Mouse (Mus musculus) hindbrain, embryonic 12.5 days (tissue): ENCODE measurements at regions not wholly inside any gene's neighbourhood (a gene's known extent, or its start where the extent isn't known, plus 50 kb on each side); places are given as distances from the start of the nearest gene placed in this dataset.

ENCODE experiments used
- ATAC-seq: fragments of 200-750 bp; cut with Nextera tagmentation; 2 replicates; pipeline ENCODE4 v1.8.0; 2017; ENCODE audit warnings: moderate TSS enrichment; ENCODE audit not compliant: low FRiP score
- H3K27ac ChIP-seq: fragments of 300-500 bp; sonication (generic); 2 replicates; pipeline ENCODE4 v1.5.1; 2016; ENCODE audit warnings: mild to moderate bottlenecking
- H3K27me3 ChIP-seq: fragments of 300-500 bp; sonication (generic); 2 replicates; pipeline ENCODE4 v1.6.1; 2016; ENCODE audit warnings: mild to moderate bottlenecking
- H3K36me3 ChIP-seq: fragments of 300-500 bp; sonication (generic); 2 replicates; pipeline ENCODE4 v1.6.1; 2016; ENCODE audit warnings: mild to moderate bottlenecking
- H3K4me1 ChIP-seq: fragments of 300-500 bp; sonication (generic); 2 replicates; pipeline ENCODE4 v1.6.1; 2016
- H3K4me2 ChIP-seq: fragments of 300-500 bp; sonication (generic); replicated peaks from 2 replicates; pipeline ENCODE4 v1.6.1; 2016; ENCODE audit warnings: mild to moderate bottlenecking
- H3K4me3 ChIP-seq: fragments of 300-500 bp; sonication (generic); 2 replicates; pipeline ENCODE4 v1.5.1; 2016; ENCODE audit warnings: mild to moderate bottlenecking
- H3K9ac ChIP-seq: fragments of 300-500 bp; sonication (generic); 2 replicates; pipeline ENCODE4 v1.6.1; 2016; ENCODE audit warnings: mild to moderate bottlenecking, moderate library complexity
- H3K9me3 ChIP-seq: fragments of 300-500 bp; sonication (generic); replicated peaks from 2 replicates; pipeline ENCODE4 v1.6.1; 2016; ENCODE audit warnings: mild to moderate bottlenecking
- WGBS: fragments of 180-500 bp; shearing (Covaris S2); methylation state at CpG from one replicate; pipeline ENCODE4 v1.1.7; 2016; 5-methylcytosine and 5-hydroxymethylcytosine counted together

DNA sequence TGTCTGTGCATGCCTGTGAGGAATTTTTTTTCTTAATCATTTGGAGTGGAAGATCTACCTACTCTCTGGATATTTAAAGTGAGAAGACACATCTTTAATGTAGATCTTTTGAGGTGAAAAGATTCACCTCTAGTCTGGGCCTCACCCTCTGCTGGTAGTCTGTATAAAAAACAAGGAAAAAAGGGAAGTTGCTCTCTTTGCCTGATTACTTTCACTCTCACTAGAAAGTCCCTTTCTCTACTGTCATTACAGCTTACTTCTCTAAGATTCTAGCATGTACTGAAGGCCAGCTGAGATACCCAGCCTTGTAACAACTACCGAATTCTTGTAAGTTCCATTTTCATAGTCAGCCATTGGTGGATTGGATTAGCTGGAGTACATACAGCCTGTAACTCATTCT is 3791.9 kb downstream of the 9330182O14Rik start:
- Histone ChIP-seq H3K4me1 (no peaks in the 10 kb centered on the region), H3K4me3 (no peak overlapping the region), H3K9me3 (no peaks in the 10 kb centered on the region), H3K9ac (no peak overlapping the region), H3K27me3 (no peaks in the 10 kb centered on the region), H3K4me2 (no peak overlapping the region), H3K36me3 (no peaks in the 10 kb centered on the region), H3K27ac (no peak overlapping the region)
- no peak for ATAC-seq
- 96% methylated on average over 1 of the region's 1 CpGs for WGBS

DNA sequence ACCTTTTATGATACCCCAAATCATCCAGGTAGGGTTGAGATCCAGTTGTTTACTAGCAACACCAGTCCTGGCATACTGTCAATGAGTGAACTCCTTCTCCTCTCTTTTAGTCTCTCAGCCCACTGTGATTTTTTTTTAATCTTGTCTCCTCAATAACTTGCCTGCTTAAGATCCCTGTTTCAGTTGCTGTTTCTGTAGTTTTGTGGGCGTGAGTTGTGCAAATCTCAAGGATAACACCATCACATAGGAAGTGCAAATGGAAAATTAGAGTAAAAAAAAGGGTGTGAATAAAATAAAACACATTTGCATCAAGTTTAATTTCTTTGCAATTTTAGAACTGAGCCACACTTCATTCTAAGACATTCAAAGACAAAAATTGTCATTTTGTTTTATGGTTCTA is 3799.4 kb downstream of the 9330182O14Rik start:
- H3K4me2 ChIP-seq = no peak overlapping the region
- H3K9ac ChIP-seq = no peak overlapping the region
- no peaks in the 10 kb centered on the region for H3K36me3 ChIP-seq
- H3K4me3 ChIP-seq = no peak overlapping the region
- H3K27ac ChIP-seq = no peak overlapping the region
- no peaks in the 10 kb centered on the region for H3K9me3 ChIP-seq
- H3K27me3 ChIP-seq = no peaks in the 10 kb centered on the region
- no peaks in the 10 kb centered on the region for H3K4me1 ChIP-seq
- no peak for ATAC-seq
- WGBS = 79% methylated on average over 1 of the region's 1 CpGs

DNA sequence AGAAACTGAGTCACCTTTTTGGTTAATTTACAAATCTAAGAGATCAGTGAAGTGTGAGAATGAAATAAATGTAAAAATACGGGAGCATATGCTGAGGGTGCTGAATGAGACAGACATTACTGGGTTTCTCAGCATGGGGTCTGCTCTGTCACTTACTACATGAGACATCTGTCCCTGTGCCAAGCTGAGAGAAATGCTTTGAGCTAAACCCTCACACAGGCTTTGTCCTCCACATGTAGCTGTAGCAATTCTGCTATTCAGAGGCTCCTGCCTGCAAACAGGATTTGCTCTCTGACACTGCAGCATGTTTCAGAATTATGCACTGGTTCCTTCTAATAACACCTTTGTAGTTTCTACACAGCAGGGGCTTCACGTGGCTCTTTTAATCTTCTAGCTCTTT is 3806.3 kb downstream of the 9330182O14Rik start:
- H3K9ac ChIP-seq = no peak overlapping the region
- no peaks in the 10 kb centered on the region for H3K36me3 ChIP-seq
- no peaks in the 10 kb centered on the region for H3K4me1 ChIP-seq
- H3K27me3 ChIP-seq = no peaks in the 10 kb centered on the region
- no peak overlapping the region for H3K4me2 ChIP-seq
- whole genome bisulfite sequencing = 52% methylated on average over 2 of the region's 2 CpGs
- no peak overlapping the region for H3K27ac ChIP-seq
- 0 out of 2 replicates have a peak, but pooled peaks have one; percentile 17 for ATAC-seq
- no peak overlapping the region for H3K4me3 ChIP-seq
- H3K9me3 ChIP-seq = no peaks in the 10 kb centered on the region

DNA sequence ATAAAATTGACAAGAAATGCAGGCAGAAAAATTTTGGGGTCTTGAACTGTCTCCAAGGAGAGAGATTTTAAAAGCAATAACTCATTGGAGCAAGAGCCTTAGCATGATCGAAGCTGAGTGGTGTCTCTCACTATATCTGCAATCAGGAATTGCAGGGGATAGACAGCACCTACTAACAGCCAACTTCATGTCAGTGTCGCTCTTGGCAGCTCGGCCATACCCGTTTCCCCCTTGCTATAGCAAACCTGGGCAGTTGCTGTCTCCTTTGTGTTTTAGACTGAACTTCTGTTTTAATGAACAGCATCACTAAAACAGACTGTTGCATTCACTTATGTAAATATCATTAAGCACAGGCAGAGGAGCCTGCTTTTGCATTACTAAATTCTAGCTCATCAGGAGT is 3806.7 kb downstream of the 9330182O14Rik start:
- ATAC-seq = no peak
- WGBS = 82% methylated on average over 4 of the region's 4 CpGs
- H3K9ac ChIP-seq = no peak overlapping the region
- no peaks in the 10 kb centered on the region for H3K9me3 ChIP-seq
- H3K36me3 ChIP-seq = no peaks in the 10 kb centered on the region
- no peaks in the 10 kb centered on the region for H3K27me3 ChIP-seq
- H3K4me3 ChIP-seq = no peak overlapping the region
- H3K4me1 ChIP-seq = no peaks in the 10 kb centered on the region
- H3K4me2 ChIP-seq = no peak overlapping the region
- H3K27ac ChIP-seq = no peak overlapping the region

DNA sequence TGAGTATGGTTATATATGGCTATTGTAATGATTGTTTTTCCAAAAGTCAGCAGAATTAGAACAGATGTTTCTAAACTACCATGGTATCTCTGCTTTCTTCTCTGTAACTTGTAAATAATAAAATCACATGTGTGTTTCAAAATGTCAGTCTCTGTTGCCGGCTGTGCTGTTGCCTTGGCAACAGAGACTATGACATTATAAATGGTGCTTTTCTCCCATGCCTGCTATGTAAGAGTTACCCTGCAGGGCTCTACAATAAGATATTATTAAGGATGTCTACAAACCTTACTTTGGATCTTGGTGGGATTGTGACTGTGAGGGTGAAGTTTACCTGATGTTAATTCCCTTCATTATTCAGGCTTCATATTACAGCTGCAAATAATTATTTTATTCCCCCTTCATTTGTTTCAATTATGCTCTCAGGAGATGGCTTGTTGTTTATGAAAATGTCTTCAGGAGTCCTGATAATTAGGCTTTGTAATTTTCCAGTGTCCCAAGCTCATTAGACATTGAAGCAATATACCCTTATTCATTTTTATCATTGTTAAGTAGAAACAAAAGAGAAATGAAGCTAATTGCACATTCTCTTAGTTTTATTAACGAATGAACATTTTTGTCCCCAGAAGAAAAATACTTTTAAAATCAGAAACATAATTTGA is 3808.0 kb downstream of the 9330182O14Rik start:
- Histone ChIP-seq H3K27ac (no peak overlapping the region), H3K27me3 (no peaks in the 10 kb centered on the region), H3K9ac (no peak overlapping the region), H3K4me2 (no peak overlapping the region), H3K4me1 (no peaks in the 10 kb centered on the region), H3K36me3 (no peaks in the 10 kb centered on the region), H3K9me3 (no peaks in the 10 kb centered on the region), H3K4me3 (no peak overlapping the region)
- ATAC-seq = peak; percentile 56
- 51% methylated on average over 2 of the region's 2 CpGs for WGBS

DNA sequence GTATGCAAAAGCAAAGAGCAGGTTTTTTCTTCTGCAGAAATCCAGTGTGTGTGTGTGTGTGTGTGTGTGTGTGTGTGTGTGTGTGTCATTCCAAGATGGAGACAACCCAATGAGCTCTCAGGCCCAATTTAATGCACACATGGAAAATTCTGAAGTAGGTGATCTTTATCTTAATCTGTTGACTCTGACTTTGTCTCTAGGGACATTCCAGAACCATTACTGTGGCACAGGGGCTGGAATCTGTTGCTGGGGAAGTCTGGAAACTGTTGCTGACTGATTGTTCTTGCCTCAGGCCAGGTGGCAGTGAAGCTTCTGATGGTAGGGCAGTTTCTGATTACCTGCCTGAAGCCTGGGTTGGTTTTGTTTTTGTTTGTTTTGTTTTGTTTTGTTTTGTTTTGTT is 3850.8 kb downstream of the 9330182O14Rik start:
- H3K9me3 ChIP-seq = no peaks in the 10 kb centered on the region
- no peak for ATAC-seq

DNA sequence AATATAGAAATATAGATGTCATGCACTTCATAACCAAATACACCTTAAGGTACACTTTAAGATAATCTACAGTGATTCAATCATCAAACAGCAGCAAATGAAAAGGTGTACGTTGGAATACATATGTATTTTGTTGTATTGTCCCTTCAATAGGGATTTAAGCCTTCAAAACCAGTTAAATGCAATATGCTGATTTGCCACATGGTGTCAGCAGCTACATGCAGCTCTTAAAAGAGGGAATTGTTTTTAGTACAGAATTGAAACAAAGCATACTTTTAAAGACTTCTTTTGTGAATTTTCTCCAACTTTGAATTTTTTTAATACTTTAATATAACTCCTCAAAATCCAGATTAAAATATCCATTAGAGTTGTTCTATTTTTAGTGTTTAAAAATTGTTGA is 3857.1 kb downstream of the 9330182O14Rik start:
- Histone ChIP-seq H3K9me3 (no peaks in the 10 kb centered on the region), H3K4me2 (no peak overlapping the region), H3K36me3 (no peaks in the 10 kb centered on the region), H3K4me3 (no peak overlapping the region), H3K9ac (no peak overlapping the region), H3K4me1 (no peaks in the 10 kb centered on the region), H3K27ac (no peak overlapping the region), H3K27me3 (no peaks in the 10 kb centered on the region)
- WGBS = 36% methylated on average over 1 of the region's 1 CpGs
- no peak for ATAC-seq

More for the DNA sequence above, 3850.8 kb downstream of the 9330182O14Rik start:
- Histone ChIP-seq H3K4me3 (no peak overlapping the region), H3K9ac (no peak overlapping the region), H3K27ac (no peak overlapping the region), H3K4me2 (no peak overlapping the region), H3K36me3 (no peaks in the 10 kb centered on the region), H3K27me3 (no peaks in the 10 kb centered on the region), H3K4me1 (no peaks in the 10 kb centered on the region)

DNA sequence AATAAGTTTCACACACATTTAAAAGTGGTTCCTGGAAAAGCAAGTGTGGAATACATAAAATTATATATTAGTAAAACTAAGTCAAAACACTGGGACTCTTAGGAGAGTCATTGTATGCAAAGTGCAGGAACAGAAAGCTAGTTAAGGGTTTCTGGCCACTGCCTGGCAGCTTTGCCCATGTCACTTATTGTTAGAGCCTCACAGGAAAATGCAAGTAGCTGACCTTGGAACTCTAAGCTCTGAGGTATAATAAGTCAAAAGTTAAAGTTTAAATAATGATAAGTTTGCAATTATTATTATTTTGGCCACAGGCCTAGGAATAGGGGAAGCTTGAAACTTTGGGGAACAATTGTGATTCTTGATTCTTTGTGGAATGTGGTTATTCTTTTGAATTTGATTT is 3858.8 kb downstream of the 9330182O14Rik start:
- H3K4me3 ChIP-seq = no peak overlapping the region
- no peak overlapping the region for H3K4me2 ChIP-seq
- H3K9me3 ChIP-seq = no peaks in the 10 kb centered on the region
- ATAC-seq = no peak
- H3K36me3 ChIP-seq = no peaks in the 10 kb centered on the region
- no peaks in the 10 kb centered on the region for H3K27me3 ChIP-seq
- H3K27ac ChIP-seq = no peak overlapping the region
- no peaks in the 10 kb centered on the region for H3K4me1 ChIP-seq
- H3K9ac ChIP-seq = no peak overlapping the region

DNA sequence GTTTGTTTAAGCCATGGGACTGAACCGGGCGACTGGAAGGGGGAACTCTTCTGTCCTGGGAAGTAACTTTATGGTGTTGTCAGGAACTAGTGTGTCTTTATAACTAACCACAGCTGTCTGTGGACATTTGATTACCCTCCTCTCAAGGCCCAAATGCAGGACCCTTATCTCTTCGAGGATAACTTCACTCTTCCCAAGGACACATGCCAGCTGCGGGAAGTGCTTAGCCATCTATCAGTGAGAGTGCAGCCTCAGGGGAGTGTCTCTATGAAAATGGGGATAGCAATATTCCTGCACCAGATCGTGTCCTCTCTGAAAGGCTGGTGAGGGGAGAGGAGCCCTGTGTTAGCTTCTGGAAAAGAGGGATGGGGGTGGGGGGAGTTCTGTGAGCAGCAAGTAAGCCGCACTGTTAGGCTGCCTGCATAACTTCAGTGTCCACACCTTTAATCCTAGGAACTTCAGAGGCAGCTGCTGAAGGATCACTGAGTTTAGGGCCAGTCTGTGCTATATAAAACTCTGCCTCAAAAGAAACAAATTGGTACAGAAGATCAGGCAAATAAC is 3892.4 kb downstream of the 9330182O14Rik start:
- H3K4me1 ChIP-seq = no peaks in the 10 kb centered on the region
- H3K4me2 ChIP-seq = no peak overlapping the region
- no peak overlapping the region for H3K27ac ChIP-seq
- H3K36me3 ChIP-seq = no peaks in the 10 kb centered on the region
- 70% methylated on average over 6 of the region's 6 CpGs for WGBS
- no peak overlapping the region for H3K4me3 ChIP-seq
- H3K9ac ChIP-seq = no peak overlapping the region
- H3K9me3 ChIP-seq = no peaks in the 10 kb centered on the region
- no peak for ATAC-seq
- H3K27me3 ChIP-seq = no peaks in the 10 kb centered on the region

DNA sequence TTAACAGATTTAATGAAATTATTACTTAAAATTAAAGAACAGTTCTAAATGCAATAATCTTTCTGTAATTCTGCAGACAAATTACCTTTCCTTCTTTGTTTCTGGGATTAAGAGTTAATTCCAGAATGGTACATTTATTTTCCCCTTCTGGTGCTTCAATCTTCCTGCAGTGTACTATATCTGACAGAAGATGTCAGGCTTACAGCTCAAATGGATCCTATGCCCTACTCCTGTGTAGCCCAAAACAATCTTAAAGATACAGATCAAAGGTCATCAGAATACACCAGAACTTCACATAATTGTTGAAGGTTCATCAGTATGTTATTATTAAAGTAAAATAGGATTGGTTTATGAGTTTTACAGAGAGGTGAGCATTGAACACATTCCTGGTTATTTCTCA is 3901.7 kb downstream of the 9330182O14Rik start:
- no peak overlapping the region for H3K27ac ChIP-seq
- no peak overlapping the region for H3K9ac ChIP-seq
- no peaks in the 10 kb centered on the region for H3K9me3 ChIP-seq
- no peak for ATAC-seq
- H3K36me3 ChIP-seq = no peaks in the 10 kb centered on the region
- H3K27me3 ChIP-seq = no peaks in the 10 kb centered on the region
- no peaks in the 10 kb centered on the region for H3K4me1 ChIP-seq
- no peak overlapping the region for H3K4me3 ChIP-seq
- no peak overlapping the region for H3K4me2 ChIP-seq

DNA sequence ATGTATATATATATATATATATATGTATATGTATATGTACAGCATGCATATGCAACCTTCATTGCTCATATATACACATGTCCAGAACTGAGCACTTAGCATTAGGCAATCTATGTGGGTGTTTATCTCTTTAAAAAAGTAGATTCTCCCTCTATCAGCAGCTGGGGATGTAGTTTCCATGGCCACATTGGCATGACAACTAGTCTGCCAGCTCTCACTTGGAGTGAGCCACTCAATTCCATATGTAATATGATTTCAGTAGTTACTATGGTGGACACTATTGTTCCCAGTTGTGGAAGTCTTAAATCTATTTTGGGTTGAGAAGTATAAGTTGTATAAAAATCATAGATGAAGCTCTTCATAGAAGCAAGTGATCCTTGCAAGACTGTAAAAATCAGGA is 3903.7 kb downstream of the 9330182O14Rik start:
- Histone ChIP-seq H3K27ac (no peak overlapping the region), H3K4me2 (no peak overlapping the region), H3K36me3 (no peaks in the 10 kb centered on the region), H3K9me3 (no peaks in the 10 kb centered on the region), H3K4me1 (no peaks in the 10 kb centered on the region), H3K4me3 (no peak overlapping the region), H3K9ac (no peak overlapping the region), H3K27me3 (no peaks in the 10 kb centered on the region)
- no peak for ATAC-seq

DNA sequence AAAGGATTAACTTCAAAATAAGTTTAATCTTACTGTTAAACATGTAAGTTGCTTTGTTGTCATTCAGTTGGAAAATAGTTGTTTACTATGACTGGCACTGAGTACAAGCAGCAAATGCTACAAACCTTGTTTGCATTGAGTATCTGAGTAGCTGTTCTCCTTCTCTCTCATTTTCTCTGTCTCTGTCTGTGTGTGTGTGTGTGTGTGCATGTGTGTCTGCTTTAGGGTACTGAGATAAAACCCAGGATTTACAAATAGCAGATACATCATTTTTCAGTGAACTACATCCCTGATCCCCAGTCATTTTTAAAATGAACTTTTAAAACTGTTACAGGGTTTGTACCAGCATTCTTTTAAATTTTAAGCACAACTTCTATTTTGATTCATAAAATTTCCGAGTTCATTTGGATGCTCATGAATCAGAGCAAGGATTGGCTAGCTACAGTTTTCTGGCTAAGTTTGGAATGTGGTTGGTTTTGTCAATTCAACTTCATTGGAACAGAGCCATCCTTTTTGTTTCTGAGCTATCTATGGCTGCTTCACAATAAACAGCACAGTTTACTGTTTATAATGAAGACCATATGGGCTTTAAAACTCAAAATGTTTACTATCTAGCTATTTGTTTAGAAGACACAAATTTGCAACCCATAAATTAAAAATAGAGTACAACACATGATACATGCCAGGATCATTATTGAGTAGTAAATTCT is 3916.6 kb downstream of the 9330182O14Rik start:
- H3K4me2 ChIP-seq = no peak overlapping the region
- no peaks in the 10 kb centered on the region for H3K9me3 ChIP-seq
- no peak overlapping the region for H3K4me3 ChIP-seq
- no peak overlapping the region for H3K9ac ChIP-seq
- no peaks in the 10 kb centered on the region for H3K4me1 ChIP-seq
- WGBS = 84% methylated on average over 1 of the region's 1 CpGs
- H3K27me3 ChIP-seq = no peaks in the 10 kb centered on the region
- no peak for ATAC-seq
- no peaks in the 10 kb centered on the region for H3K36me3 ChIP-seq
- H3K27ac ChIP-seq = no peak overlapping the region

DNA sequence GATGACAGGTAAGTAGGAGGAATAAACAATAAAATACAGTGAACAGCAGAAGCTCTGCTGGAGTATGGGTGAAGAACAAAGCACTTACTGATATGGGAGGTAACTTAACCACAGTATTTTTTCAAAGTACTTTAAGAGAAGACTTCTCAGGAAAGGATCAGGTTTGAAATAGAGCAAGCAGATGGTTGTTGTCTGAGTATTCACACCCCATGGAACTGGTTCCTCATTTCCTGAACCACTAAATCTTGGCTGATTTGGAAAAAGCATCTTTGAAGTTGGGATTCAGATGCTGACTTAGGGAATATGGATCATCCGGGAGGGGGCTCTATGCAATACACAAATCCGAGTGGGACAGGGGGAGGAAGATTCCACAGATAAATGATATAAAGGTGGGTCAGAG is 3930.7 kb downstream of the 9330182O14Rik start:
- Histone ChIP-seq H3K9ac (no peak overlapping the region), H3K27ac (no peak overlapping the region), H3K4me1 (no peaks in the 10 kb centered on the region), H3K4me3 (no peak overlapping the region), H3K27me3 (no peaks in the 10 kb centered on the region), H3K4me2 (no peak overlapping the region), H3K9me3 (no peaks in the 10 kb centered on the region), H3K36me3 (no peaks in the 10 kb centered on the region)
- ATAC-seq = no peak
- WGBS = 86% methylated on average over 2 of the region's 2 CpGs
